Mouse (Mus musculus) hindbrain, embryonic 14.5 days (tissue): ENCODE measurements around the gene Sfxn5. TPM values are rescaled to one million over a fixed set of nuclear protein-coding genes. Genes with fewer than 3 reads are reported as not detected.

Source experiments
- ATAC-seq: fragments of 200-750 bp; cut with Nextera tagmentation; 2 replicates; pipeline ENCODE4 v1.8.0; 2017; ENCODE audit warnings: moderate number of reproducible peaks, mild to moderate bottlenecking, moderate TSS enrichment, moderate library complexity; ENCODE audit not compliant: low FRiP score
- DNase-seq: peaks from one replicate; pipeline ENCODE4 v3.0.0-alpha.2; 2015; ENCODE audit warnings: low spot score
- H3K27ac ChIP-seq: fragments of 300-500 bp; sonication (generic); 2 replicates; pipeline ENCODE4 v1.5.1; 2014; ENCODE audit warnings: mild to moderate bottlenecking, moderate library complexity
- H3K27me3 ChIP-seq: fragments of 300-500 bp; sonication (generic); 2 replicates; pipeline ENCODE4 v1.6.1; 2014; ENCODE audit warnings: mild to moderate bottlenecking, low read length, mixed read lengths; ENCODE audit not compliant: control insufficient read depth, insufficient read depth
- H3K36me3 ChIP-seq: fragments of 300-500 bp; sonication (generic); replicated peaks from 2 replicates; pipeline ENCODE4 v1.6.1; 2014; ENCODE audit not compliant: control insufficient read depth, insufficient read depth
- H3K4me1 ChIP-seq: fragments of 300-500 bp; sonication (generic); replicated peaks from 2 replicates; pipeline ENCODE4 v1.6.1; 2014; ENCODE audit warnings: antibody characterized with exemption, low read length, mixed read lengths; ENCODE audit not compliant: control insufficient read depth, insufficient read depth
- H3K4me2 ChIP-seq: fragments of 300-500 bp; sonication (generic); replicated peaks from 2 replicates; pipeline ENCODE4 v1.6.1; 2014; ENCODE audit warnings: mild to moderate bottlenecking, moderate library complexity
- H3K4me3 ChIP-seq: fragments of 300-500 bp; sonication (generic); replicated peaks from 2 replicates; pipeline ENCODE4 v1.5.1; 2014; ENCODE audit warnings: mild to moderate bottlenecking, low read length
- H3K9ac ChIP-seq: fragments of 300-500 bp; sonication (generic); 2 replicates; pipeline ENCODE4 v1.6.1; 2014
- H3K9me3 ChIP-seq: fragments of 300-500 bp; sonication (generic); 2 replicates; pipeline ENCODE4 v1.6.1; 2016; ENCODE audit warnings: low read length; ENCODE audit not compliant: control insufficient read depth
- WGBS: fragments of 180-500 bp; shearing (Covaris S2); extraction: QIAGEN DNeasy Blood & Tissue Kit; methylation state at CpG from one replicate; pipeline ENCODE4 v1.1.7; 2014; 5-methylcytosine and 5-hydroxymethylcytosine counted together
- polyA plus RNA-seq: library from polyadenylated mRNA; unstranded; fragments of >200 nt; fragmentation: Nextera tagmentation; extraction: Ambion mirVana; gene quantifications from 2 replicates; pipeline ENCODE4 v1.2.1, GENCODE M21; 2014

The Sfxn5 gene
- polyA plus RNA-seq, 1 experiment from 2014 or later: 30.4 TPM

DNA sequence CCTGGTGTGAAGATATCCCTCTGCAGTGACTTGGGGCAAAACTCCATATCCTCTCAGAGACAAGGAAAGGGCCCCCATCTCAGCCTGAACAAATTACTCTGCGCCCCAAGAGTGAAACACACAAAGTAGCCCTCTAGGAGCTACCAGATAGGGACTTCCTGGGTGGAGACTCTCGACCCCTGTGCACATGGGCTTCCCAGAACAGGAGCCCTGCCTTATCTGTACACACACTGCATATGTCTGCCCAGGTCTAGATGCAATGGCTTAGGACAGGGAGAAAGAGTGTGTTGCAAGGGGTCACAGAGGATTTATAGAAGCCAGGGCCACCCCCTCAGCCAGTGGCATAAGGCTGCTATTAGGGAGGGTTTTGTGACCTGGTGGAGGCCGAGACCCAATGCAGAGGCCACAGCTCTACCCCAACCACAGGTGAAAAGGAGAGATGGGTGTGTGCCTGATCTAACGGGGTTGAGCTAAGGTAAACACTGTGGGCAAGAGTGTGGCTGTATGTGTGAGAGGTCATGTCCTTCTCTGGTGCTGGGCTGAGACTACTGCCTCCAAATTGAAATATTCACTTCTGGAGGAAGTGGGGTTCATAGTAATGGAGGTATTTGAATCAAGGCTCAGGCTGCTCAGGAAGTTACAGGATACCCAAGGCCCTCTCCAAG, 44.9 kb downstream of the Sfxn5 start:
- WGBS: 90% methylated on average over 4 of the region's 4 CpGs

DNA sequence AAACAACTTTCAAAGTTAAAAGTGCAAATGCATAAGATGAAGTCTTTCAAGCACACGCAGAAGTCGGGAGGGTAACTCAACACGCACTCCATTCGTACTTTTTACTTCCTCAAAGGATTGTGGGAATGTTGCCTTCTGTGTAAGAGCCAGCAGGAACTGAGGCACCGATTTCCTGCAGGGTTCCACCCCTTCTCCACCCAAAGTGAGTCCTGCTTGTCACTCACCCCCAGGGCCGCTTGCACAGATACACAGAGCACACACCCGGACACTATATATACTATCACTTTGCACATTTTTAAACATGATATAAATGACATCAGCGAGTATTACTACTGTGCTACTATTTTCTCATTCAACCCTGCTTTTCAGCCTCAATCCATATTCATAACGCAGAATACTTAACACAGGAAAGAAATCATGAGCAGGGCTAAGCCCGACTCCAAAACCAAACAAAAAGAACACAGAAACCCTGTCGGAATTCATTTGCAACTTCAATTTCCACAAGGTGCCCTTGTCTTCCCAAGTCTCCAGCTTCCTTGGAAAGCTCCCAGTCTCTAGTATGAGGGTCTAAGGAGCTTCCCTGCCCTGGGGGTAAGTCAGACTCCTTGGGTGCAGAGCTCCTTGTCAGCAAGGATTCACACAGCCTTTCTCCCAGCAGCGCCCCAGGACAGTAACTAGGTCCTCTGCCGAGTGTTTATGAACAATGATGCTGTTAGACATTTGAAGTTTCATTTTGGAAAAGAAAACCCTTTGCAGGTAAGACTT, 46.8 kb downstream of the Sfxn5 start:
- Histone ChIP-seq H3K27me3 (no peaks in the 10 kb centered on the region), H3K9me3 (no peaks in the 10 kb centered on the region), H3K4me2 (no peak overlapping the region), H3K4me1 (no peaks in the 10 kb centered on the region), H3K9ac (no peak overlapping the region), H3K36me3 (no peaks in the 10 kb centered on the region), H3K4me3 (no peak overlapping the region), H3K27ac (no peak overlapping the region)
- no peak for ATAC-seq
- DNase-seq: no peak
- WGBS: 86% methylated on average over 13 of the region's 13 CpGs

More for the DNA sequence above, 44.9 kb downstream of the Sfxn5 start:
- ATAC-seq (no peak), DNase-seq (no peak)
- Histone ChIP-seq H3K9ac (no peak overlapping the region), H3K4me3 (no peak overlapping the region), H3K36me3 (no peaks in the 10 kb centered on the region), H3K4me2 (no peak overlapping the region), H3K9me3 (no peaks in the 10 kb centered on the region), H3K27ac (no peak overlapping the region), H3K27me3 (no peaks in the 10 kb centered on the region), H3K4me1 (peaks cover 2% of the 10 kb centered on the region; the same call in 1 of the 2 replicates)

DNA sequence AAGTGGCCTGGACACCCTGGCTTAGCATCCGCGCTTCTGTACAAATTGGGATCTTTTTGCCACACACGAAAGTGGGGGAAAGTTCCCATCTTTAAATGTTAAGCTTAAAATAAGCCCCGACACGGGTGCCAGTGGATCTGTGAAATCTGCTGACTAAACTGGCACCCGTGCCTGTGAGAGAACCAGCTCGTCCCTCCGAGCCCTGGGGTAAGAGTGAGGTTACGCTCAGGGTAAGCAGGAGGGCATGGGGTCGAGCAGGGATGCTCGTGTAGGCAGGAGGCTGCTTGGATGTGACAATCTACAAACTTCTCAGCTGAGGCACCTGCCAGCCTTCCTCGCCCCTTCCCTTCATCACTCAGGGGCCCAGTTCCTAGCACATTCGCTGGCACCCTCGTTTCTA, 52.4 kb downstream of the Sfxn5 start:
- Histone ChIP-seq H3K4me2 (no peak overlapping the region), H3K27me3 (no peaks in the 10 kb centered on the region), H3K9ac (no peak overlapping the region), H3K9me3 (no peaks in the 10 kb centered on the region), H3K4me3 (no peak overlapping the region), H3K27ac (no peak overlapping the region), H3K36me3 (no peaks in the 10 kb centered on the region), H3K4me1 (no peaks in the 10 kb centered on the region)
- DNase-seq: no peak
- no peak for ATAC-seq
- 84% methylated on average over 14 of the region's 14 CpGs for WGBS

DNA sequence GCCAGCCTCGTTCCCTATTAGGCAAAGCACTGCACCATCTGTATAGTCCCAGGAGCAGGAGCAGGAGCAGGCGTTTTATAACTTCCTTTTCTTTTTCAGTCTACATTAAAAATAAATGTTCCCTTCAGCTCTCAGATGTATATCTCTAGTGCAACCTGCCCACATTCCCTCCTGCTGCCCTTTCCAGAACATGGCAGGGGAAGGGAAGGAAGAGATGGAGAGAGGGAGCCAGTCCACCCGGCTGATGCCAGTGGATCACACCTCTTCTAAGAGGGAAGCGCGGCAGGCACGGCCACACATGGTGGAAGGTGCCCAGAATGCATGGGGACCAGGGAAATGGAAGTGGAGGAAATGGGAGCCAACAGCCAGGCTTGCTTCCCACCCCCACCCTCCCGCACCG, 56.7 kb downstream of the Sfxn5 start:
- WGBS: 70% methylated on average over 8 of the region's 8 CpGs
- DNase-seq (no peak), ATAC-seq (no peak)
- Histone ChIP-seq H3K27me3 (no peaks in the 10 kb centered on the region), H3K9me3 (no peaks in the 10 kb centered on the region), H3K4me1 (no peaks in the 10 kb centered on the region), H3K9ac (no peak overlapping the region), H3K4me3 (no peak overlapping the region), H3K4me2 (no peak overlapping the region), H3K27ac (no peak overlapping the region), H3K36me3 (no peaks in the 10 kb centered on the region)

DNA sequence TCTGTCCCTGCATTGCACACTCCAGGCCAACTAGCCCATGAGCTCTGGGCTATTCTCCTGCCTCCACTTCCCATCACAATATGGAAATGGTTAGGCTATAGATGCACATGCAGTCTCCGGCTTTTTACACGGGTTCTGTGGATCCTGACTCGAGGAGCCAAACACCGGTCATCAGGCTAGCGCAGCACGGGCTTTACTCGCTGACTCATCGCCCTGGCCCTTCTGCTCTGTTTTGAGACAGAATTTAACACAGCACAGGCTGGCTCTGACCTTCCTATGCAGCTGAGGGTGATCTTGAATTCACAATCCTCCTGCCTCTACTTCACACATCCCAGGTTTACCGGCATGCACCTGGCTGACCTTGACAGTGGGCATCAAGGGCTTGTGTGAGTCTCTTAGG, 60.8 kb downstream of the Sfxn5 start:
- WGBS: 96% methylated on average over 9 of the region's 9 CpGs
- Histone ChIP-seq H3K36me3 (no peaks in the 10 kb centered on the region), H3K4me1 (no peaks in the 10 kb centered on the region), H3K9ac (no peak overlapping the region), H3K4me2 (no peak overlapping the region), H3K27ac (no peak overlapping the region), H3K4me3 (no peak overlapping the region), H3K9me3 (no peaks in the 10 kb centered on the region), H3K27me3 (no peaks in the 10 kb centered on the region)
- DNase-seq (no peak), ATAC-seq (no peak)

DNA sequence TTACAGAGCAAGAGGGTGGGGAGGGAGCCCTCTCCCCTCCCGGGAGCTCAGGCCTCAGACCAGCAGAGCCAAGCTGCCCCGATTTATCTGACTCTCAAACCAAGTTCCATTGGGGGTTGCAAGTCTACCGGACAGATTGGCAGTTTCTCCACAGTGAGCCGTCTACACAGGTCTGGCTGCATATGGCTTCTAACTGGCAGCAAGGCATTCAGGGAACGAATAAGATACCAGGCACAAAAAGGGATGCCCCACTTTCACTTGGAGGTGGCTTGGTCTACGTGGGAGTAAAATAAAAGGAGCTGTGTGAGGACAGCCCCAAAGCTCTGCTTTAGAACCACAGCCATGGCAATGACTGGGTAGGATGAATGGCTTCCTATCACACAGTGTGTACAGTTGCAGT, 67.2 kb downstream of the Sfxn5 start:
- Histone ChIP-seq H3K9ac (no peak overlapping the region), H3K4me1 (peaks cover 16% of the 10 kb centered on the region), H3K4me2 (no peak overlapping the region), H3K27ac (no peak overlapping the region), H3K27me3 (no peaks in the 10 kb centered on the region), H3K36me3 (no peaks in the 10 kb centered on the region), H3K9me3 (no peaks in the 10 kb centered on the region), H3K4me3 (no peak overlapping the region)
- WGBS: 39% methylated on average over 6 of the region's 6 CpGs
- ATAC-seq (no peak), DNase-seq (no peak)

DNA sequence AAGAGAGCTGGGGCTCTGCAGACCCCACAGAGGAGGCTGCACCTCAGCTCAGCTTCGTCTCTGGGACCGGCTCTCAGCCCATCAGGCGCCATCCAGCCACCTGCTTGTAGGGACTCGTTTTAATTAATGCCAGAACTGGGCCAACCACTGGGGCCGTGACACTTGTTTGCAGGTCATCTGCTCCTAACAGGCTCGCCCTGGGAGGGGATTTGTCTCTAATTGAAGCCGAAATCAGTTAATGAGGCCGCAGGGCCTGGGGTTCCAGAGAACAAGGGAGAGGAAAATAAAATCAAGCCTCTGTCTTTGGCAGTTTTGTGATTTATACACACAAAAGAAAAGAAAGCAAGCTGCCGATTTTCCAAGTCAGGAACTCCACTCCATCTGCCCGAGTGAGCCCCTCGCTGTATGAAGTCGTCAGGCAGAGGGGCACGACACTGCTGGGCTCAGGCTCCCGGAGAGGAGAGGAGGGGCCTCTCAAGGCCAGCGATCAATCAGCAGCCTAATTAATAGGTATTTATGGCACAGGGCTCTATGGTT, 68.2 kb downstream of the Sfxn5 start:
- H3K27ac ChIP-seq: no peak overlapping the region
- ATAC-seq: peak; percentile 62; the same call in 1 of the 2 replicates
- WGBS: 5% methylated on average over 15 of the region's 15 CpGs

DNA sequence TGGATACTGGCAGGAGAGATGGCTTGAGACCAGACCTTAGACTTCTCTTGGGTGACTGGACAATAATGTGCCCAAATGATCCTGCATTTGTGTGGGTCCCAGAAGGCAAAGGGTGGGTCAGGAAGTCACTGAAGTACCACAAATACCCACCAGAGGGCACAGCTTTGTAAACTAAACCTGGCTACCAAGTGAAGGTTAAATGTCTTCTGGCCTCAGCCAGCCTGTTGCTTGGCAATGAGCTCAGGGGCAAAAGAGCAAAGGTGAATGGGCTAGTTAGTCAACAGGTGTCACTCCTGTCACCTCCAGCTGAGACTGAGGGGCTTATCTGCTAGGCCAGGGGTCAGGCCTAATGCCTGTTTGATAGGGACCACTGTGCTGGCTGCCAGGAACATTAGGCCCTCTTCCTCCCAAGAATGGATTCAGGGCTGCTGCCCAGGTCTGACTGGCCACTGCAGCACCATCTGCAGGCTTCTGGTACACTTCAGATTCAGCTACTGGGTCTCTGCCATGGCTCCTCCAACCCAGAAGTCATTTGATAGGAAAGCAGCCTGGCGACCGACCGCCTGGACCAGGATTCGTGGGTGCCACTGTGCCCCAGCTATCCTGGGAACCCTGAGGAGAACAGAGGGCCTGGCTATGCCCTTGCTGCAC, 70.2 kb downstream of the Sfxn5 start:
- H3K27ac ChIP-seq: no peak overlapping the region
- H3K27me3 ChIP-seq: no peaks in the 10 kb centered on the region
- ATAC-seq: no peak
- H3K9me3 ChIP-seq: no peaks in the 10 kb centered on the region
- H3K4me1 ChIP-seq: peaks cover 21% of the 10 kb centered on the region
- no peak overlapping the region for H3K9ac ChIP-seq
- H3K4me2 ChIP-seq: no peak overlapping the region
- no peak overlapping the region for H3K4me3 ChIP-seq
- WGBS: 98% methylated on average over 4 of the region's 4 CpGs
- DNase-seq: peak; percentile 68
- no peaks in the 10 kb centered on the region for H3K36me3 ChIP-seq

More for the DNA sequence above, 68.2 kb downstream of the Sfxn5 start:
- Histone ChIP-seq H3K4me1 (peaks cover 16% of the 10 kb centered on the region), H3K9me3 (no peaks in the 10 kb centered on the region), H3K36me3 (no peaks in the 10 kb centered on the region), H3K27me3 (no peaks in the 10 kb centered on the region), H3K4me2 (peak overlapping the region; percentile 13; the same call in 1 of the 2 replicates), H3K4me3 (no peak overlapping the region), H3K9ac (peak overlapping the region; percentile 13; the same call in 1 of the 2 replicates)
- no peak for DNase-seq

DNA sequence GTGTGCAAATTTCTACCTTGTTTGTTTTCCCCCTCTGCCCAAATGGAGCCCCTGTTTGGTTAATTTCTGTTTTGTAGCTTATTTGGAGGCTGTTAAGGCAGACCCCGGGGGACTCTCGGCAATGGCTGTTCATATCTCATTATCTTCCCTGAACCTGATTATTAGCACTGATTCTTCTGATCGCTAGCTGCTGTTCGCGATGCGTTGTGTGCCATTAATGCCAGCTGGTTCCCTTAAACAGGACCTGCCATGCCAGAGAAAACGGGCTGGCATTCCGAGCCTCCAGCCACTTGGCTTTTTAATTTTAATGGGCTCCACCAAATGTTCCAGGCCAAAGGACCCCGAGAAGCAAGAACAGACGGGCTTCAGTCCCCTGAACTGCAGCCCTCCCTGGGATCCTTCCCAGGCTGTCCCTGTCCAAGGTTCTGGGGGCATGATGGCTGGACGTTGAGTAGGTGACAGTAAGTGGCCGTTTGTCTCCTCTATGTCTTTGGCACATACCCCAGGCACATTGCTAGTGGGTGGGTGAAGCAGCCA, 74.1 kb downstream of the Sfxn5 start:
- peak; percentile 52 for DNase-seq
- peaks cover 5% of the 10 kb centered on the region; the same call in 1 of the 2 replicates for H3K4me1 ChIP-seq
- 43% methylated on average over 12 of the region's 12 CpGs for WGBS

More for the DNA sequence above, 74.1 kb downstream of the Sfxn5 start:
- Histone ChIP-seq H3K27me3 (no peaks in the 10 kb centered on the region), H3K4me3 (no peak overlapping the region), H3K36me3 (no peaks in the 10 kb centered on the region), H3K27ac (no peak overlapping the region), H3K9me3 (no peaks in the 10 kb centered on the region), H3K9ac (no peak overlapping the region), H3K4me2 (no peak overlapping the region)
- ATAC-seq: no peak
